Mouse (Mus musculus) heart, embryonic 12.5 days (tissue): ENCODE data around the gene Gm6169. TPM values are rescaled to one million over a fixed set of nuclear protein-coding genes. Genes with fewer than 3 reads are reported as not detected.

Experiments used
- ATAC-seq: fragments of 200-750 bp; cut with Nextera tagmentation; 2 replicates; pipeline ENCODE4 v1.8.0; 2017; ENCODE audit warnings: moderate TSS enrichment, moderate library complexity; ENCODE audit not compliant: insufficient number of reproducible peaks, low FRiP score
- H3K27ac ChIP-seq: fragments of 300-500 bp; sonication (generic); 2 replicates; pipeline ENCODE4 v1.5.1; 2016; ENCODE audit warnings: mild to moderate bottlenecking, moderate library complexity; ENCODE audit not compliant: poor library complexity, severe bottlenecking
- H3K27me3 ChIP-seq: fragments of 300-500 bp; sonication (generic); replicated peaks from 2 replicates; pipeline ENCODE4 v1.6.1; 2016; ENCODE audit warnings: mild to moderate bottlenecking, moderate library complexity
- H3K36me3 ChIP-seq: fragments of 300-500 bp; sonication (generic); 2 replicates; pipeline ENCODE4 v1.6.1; 2016; ENCODE audit warnings: mild to moderate bottlenecking, moderate library complexity
- H3K4me1 ChIP-seq: fragments of 300-500 bp; sonication (generic); replicated peaks from 2 replicates; pipeline ENCODE4 v1.6.1; 2016; ENCODE audit warnings: mild to moderate bottlenecking
- H3K4me2 ChIP-seq: fragments of 300-500 bp; sonication (generic); 2 replicates; pipeline ENCODE4 v1.6.1; 2016; ENCODE audit warnings: mild to moderate bottlenecking, moderate library complexity
- H3K4me3 ChIP-seq: fragments of 300-500 bp; sonication (generic); 2 replicates; pipeline ENCODE4 v1.5.1; 2016; ENCODE audit warnings: mild to moderate bottlenecking
- H3K9ac ChIP-seq: fragments of 300-500 bp; sonication (generic); 2 replicates; pipeline ENCODE4 v1.6.1; 2016; ENCODE audit warnings: mild to moderate bottlenecking, moderate library complexity
- H3K9me3 ChIP-seq: fragments of 300-500 bp; sonication (generic); replicated peaks from 2 replicates; pipeline ENCODE4 v1.6.1; 2016; ENCODE audit warnings: mild to moderate bottlenecking, moderate library complexity
- WGBS: fragments of 180-500 bp; shearing (Covaris S2); methylation state at CpG from one replicate; pipeline ENCODE4 v1.1.7; 2016; 5-methylcytosine and 5-hydroxymethylcytosine counted together
- polyA plus RNA-seq: library from polyadenylated mRNA; unstranded; fragments of >200 nt; fragmentation: Nextera tagmentation; extraction: Ambion mirVana; gene quantifications from 2 replicates; pipeline ENCODE4 v1.2.1, GENCODE M21; 2016

The Gm6169 gene
- polyA plus RNA-seq, 1 experiment from 2014 or later = 3.3 TPM

GRCm38 (mm10) chr13:97095726-97096125 is 3.3 kb downstream of the Gm6169 start:
- H3K4me3 ChIP-seq = no peak overlapping the region
- H3K36me3 ChIP-seq = peaks cover 4% of the 10 kb centered on the region
- H3K9ac ChIP-seq = no peak overlapping the region
- WGBS = 54% methylated on average over 4 of the region's 4 CpGs
- ATAC-seq = no peak
- no peaks in the 10 kb centered on the region for H3K27me3 ChIP-seq
- peaks cover 9% of the 10 kb centered on the region; the same call in 1 of the 2 replicates for H3K4me1 ChIP-seq
- H3K4me2 ChIP-seq = no peak overlapping the region
- no peak overlapping the region for H3K27ac ChIP-seq
- no peaks in the 10 kb centered on the region for H3K9me3 ChIP-seq

- Histone ChIP-seq H3K9me3 (no peaks in the 10 kb centered on the region), H3K9ac (no peak overlapping the region), H3K36me3 (no peaks in the 10 kb centered on the region), H3K27me3 (no peaks in the 10 kb centered on the region), H3K4me3 (no peak overlapping the region), H3K4me2 (no peak overlapping the region), H3K27ac (no peak overlapping the region), H3K4me1 (no peaks in the 10 kb centered on the region)
- WGBS = 89% methylated on average over 3 of the region's 3 CpGs
- no peak for ATAC-seq
These were observed 10.9 kb downstream of the Gm6169 start for GRCm38 (mm10) chr13:97088183-97088582.

- H3K36me3 ChIP-seq = no peaks in the 10 kb centered on the region
- H3K27me3 ChIP-seq = no peaks in the 10 kb centered on the region
- H3K4me1 ChIP-seq = no peaks in the 10 kb centered on the region
- no peak overlapping the region for H3K27ac ChIP-seq
- H3K4me2 ChIP-seq = no peak overlapping the region
- no peak overlapping the region for H3K4me3 ChIP-seq
- H3K9me3 ChIP-seq = no peaks in the 10 kb centered on the region
- no peak for ATAC-seq
- no peak overlapping the region for H3K9ac ChIP-seq
- WGBS = 86% methylated on average over 6 of the region's 6 CpGs
These were observed 11.6 kb downstream of the Gm6169 start for GRCm38 (mm10) chr13:97087421-97087820.

- Histone ChIP-seq H3K27ac (no peak overlapping the region), H3K4me2 (no peak overlapping the region), H3K4me1 (0 out of 2 replicates have a peak, but pooled peaks cover 3% of the 10 kb centered on the region), H3K9ac (no peak overlapping the region), H3K9me3 (no peaks in the 10 kb centered on the region), H3K4me3 (no peak overlapping the region), H3K36me3 (no peaks in the 10 kb centered on the region), H3K27me3 (no peaks in the 10 kb centered on the region)
- ATAC-seq = no peak
- WGBS = 78% methylated on average over 7 of the region's 9 CpGs
These were observed 12.7 kb downstream of the Gm6169 start for GRCm38 (mm10) chr13:97086316-97086715.

- 0 out of 2 replicates have a peak, but pooled peaks cover 3% of the 10 kb centered on the region for H3K4me1 ChIP-seq
- H3K36me3 ChIP-seq = no peaks in the 10 kb centered on the region
- H3K27me3 ChIP-seq = no peaks in the 10 kb centered on the region
- no peak overlapping the region for H3K27ac ChIP-seq
- H3K4me3 ChIP-seq = no peak overlapping the region
- H3K9ac ChIP-seq = no peak overlapping the region
- peak; percentile 33; the same call in 1 of the 2 replicates for ATAC-seq
- no peaks in the 10 kb centered on the region for H3K9me3 ChIP-seq
- no peak overlapping the region for H3K4me2 ChIP-seq
- WGBS = 88% methylated on average over 7 of the region's 7 CpGs
These were observed 16.6 kb downstream of the Gm6169 start for GRCm38 (mm10) chr13:97082432-97082831.

GRCm38 (mm10) chr13:97080615-97081014 is 18.4 kb downstream of the Gm6169 start:
- 0 out of 2 replicates have a peak, but pooled peaks cover 3% of the 10 kb centered on the region for H3K4me1 ChIP-seq
- no peak overlapping the region for H3K27ac ChIP-seq
- no peak overlapping the region for H3K4me2 ChIP-seq
- no peak overlapping the region for H3K9ac ChIP-seq
- H3K27me3 ChIP-seq = no peaks in the 10 kb centered on the region
- 81% methylated on average over 3 of the region's 3 CpGs for WGBS
- ATAC-seq = no peak
- H3K9me3 ChIP-seq = no peaks in the 10 kb centered on the region
- H3K36me3 ChIP-seq = no peaks in the 10 kb centered on the region
- no peak overlapping the region for H3K4me3 ChIP-seq

GRCm38 (mm10) chr13:97080201-97080600 is 18.8 kb downstream of the Gm6169 start:
- Histone ChIP-seq H3K4me2 (no peak overlapping the region), H3K36me3 (no peaks in the 10 kb centered on the region), H3K4me1 (0 out of 2 replicates have a peak, but pooled peaks cover 3% of the 10 kb centered on the region), H3K27ac (no peak overlapping the region), H3K27me3 (no peaks in the 10 kb centered on the region), H3K9ac (no peak overlapping the region), H3K4me3 (no peak overlapping the region), H3K9me3 (no peaks in the 10 kb centered on the region)
- no peak for ATAC-seq
- WGBS = 80% methylated on average over 2 of the region's 2 CpGs

GRCm38 (mm10) chr13:97077556-97077955 is 21.5 kb downstream of the Gm6169 start:
- Histone ChIP-seq H3K4me1 (0 out of 2 replicates have a peak, but pooled peaks cover 3% of the 10 kb centered on the region), H3K27me3 (no peaks in the 10 kb centered on the region), H3K9ac (no peak overlapping the region), H3K27ac (no peak overlapping the region), H3K4me2 (no peak overlapping the region), H3K36me3 (no peaks in the 10 kb centered on the region), H3K9me3 (no peaks in the 10 kb centered on the region), H3K4me3 (no peak overlapping the region)
- no peak for ATAC-seq
- WGBS = 95% methylated on average over 2 of the region's 2 CpGs

- H3K4me1 ChIP-seq = peaks cover 3% of the 10 kb centered on the region; the same call in 1 of the 2 replicates
- H3K27ac ChIP-seq = no peak overlapping the region
- H3K9ac ChIP-seq = no peak overlapping the region
- H3K9me3 ChIP-seq = no peaks in the 10 kb centered on the region
- H3K4me3 ChIP-seq = no peak overlapping the region
- H3K36me3 ChIP-seq = no peaks in the 10 kb centered on the region
- WGBS = 32% methylated on average over 1 of the region's 1 CpGs
- no peaks in the 10 kb centered on the region for H3K27me3 ChIP-seq
- no peak overlapping the region for H3K4me2 ChIP-seq
- ATAC-seq = no peak
These were observed 25.5 kb downstream of the Gm6169 start for GRCm38 (mm10) chr13:97073497-97073896.

GRCm38 (mm10) chr13:97071626-97072241 is 27.3 kb downstream of the Gm6169 start:
- WGBS = 10% methylated on average over 72 of the region's 76 CpGs
- H3K9ac ChIP-seq = peak overlapping the region; percentile 83
- no peaks in the 10 kb centered on the region for H3K9me3 ChIP-seq
- H3K4me1 ChIP-seq = peaks cover 15% of the 10 kb centered on the region
- no peaks in the 10 kb centered on the region for H3K27me3 ChIP-seq
- peak overlapping the region; percentile 95 for H3K4me2 ChIP-seq
- ATAC-seq = peak; percentile 81
- H3K4me3 ChIP-seq = peak overlapping the region; percentile 72
- H3K27ac ChIP-seq = peak overlapping the region; percentile 77
- no peaks in the 10 kb centered on the region for H3K36me3 ChIP-seq

GRCm38 (mm10) chr13:97070931-97071625 is 28.0 kb downstream of the Gm6169 start:
- peaks cover 15% of the 10 kb centered on the region for H3K4me1 ChIP-seq
- H3K9ac ChIP-seq = peak overlapping the region; percentile 83
- no peaks in the 10 kb centered on the region for H3K27me3 ChIP-seq
- peak overlapping the region; percentile 77 for H3K27ac ChIP-seq
- no peaks in the 10 kb centered on the region for H3K36me3 ChIP-seq
- H3K4me3 ChIP-seq = peak overlapping the region; percentile 72
- peak; percentile 74 for ATAC-seq
- no peaks in the 10 kb centered on the region for H3K9me3 ChIP-seq
- H3K4me2 ChIP-seq = peak overlapping the region; percentile 95
- 15% methylated on average over 85 of the region's 85 CpGs for WGBS
